Mouse (Mus musculus) bone marrow macrophage, adult 2 months (primary cell): ENCODE data around the gene L1cam.

Experiments used
- CTCF ChIP-seq: IDR thresholded peaks from 2 replicates; pipeline ENCODE4 v1.5.1; 2012; ENCODE audit warnings: low read depth, mild to moderate bottlenecking, low read length, moderate library complexity
- POLR2A ChIP-seq: IDR thresholded peaks from 2 replicates; pipeline ENCODE4 v1.6.1; 2012; ENCODE audit warnings: mild to moderate bottlenecking, low read depth, low read length, borderline replicate concordance

DNA sequence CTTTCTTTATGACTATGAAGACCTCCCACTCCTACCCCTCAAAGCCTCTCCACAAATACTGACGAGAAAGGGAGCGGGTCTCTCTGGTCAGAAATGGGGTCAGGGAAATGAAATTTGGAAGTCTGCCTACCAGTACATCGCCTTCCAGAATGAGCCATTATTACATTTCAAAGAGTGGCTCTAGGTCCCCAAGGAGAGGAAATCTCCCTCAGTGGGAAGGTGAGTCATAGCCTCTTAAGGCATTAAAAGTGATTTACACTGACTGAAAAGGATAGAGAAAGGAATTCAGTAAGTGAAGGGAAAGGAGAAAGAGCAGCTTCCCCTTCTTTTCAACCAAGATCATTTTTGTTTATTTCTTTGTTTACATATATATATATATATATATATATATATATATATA, 59.2 kb downstream of the L1cam start:
- TF ChIP-seq CTCF (no peak), POLR2A (no peak)
